Mouse (Mus musculus) urinary bladder, postnatal 25 days (tissue): ENCODE data around the gene Ciapin1.
A peak's percentile ranks its signal among the peaks of the same experiment; 100 is the strongest.

ENCODE experiments used
- DNase-seq: peaks from one replicate; pipeline ENCODE4 v3.0.0; 2022; ENCODE audit warnings: low spot score

Gene Ciapin1

GRCm38 (mm10) chr8:94837662-94838574 is at the start of gene Ciapin1, which contains the start of gene Coq9:
Gene Ciapin1, minus strand, starts transcription at chr8:94838358.
Gene Coq9, plus strand, starts transcription at chr8:94838321.
- peak; percentile 87 for DNase-seq

DNA sequence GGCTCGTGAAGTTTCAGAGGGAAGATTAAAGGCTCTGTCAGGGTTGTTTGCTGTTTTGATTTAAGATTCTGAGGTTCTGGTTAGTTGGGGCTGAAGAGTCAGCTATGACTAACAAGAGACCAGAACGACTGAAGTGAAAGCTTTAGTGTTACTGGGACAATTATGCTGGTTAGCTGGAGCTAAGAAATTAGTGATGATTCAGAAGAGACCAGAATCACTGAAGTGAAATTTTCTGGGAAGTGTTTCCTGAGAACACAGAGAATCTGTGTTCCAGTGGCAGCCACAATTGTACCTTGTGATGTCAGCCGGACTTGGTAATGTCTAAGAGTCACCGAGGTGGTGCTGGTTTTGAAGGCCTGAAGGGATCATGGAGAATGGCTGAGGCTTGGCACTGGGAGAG is 42.6 kb upstream of the Ciapin1 start:
- DNase-seq = no peak

DNA sequence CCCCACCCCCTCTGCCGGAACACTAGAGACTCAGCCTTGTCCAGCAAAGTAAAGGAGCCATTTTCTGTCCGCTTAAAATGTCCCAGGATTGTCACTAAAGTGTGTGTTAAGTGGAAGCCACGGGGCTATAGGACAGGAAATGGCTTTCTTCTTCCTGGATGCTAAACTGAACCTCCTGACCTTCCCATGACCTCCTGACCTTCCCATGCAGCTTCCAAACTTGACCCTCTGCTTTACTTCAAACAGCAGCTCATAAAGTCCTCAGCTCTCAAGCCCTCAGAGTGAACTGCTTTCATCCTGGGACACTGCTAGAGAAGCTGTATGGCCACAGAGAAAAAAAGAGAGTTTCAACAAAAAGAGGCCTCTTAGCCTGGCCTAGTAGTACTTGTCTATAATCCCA is 38.7 kb upstream of the Ciapin1 start:
- DNase-seq = no peak

GRCm38 (mm10) chr8:94876197-94876730 is 38.1 kb upstream of the Ciapin1 start, which contains the start of gene Dok4:
Gene Dok4, minus strand, starts transcription at chr8:94876330.
- peak; percentile 96 for DNase-seq

GRCm38 (mm10) chr8:94875871-94876150 is 37.7 kb upstream of the Ciapin1 start:
- no peak for DNase-seq

DNA sequence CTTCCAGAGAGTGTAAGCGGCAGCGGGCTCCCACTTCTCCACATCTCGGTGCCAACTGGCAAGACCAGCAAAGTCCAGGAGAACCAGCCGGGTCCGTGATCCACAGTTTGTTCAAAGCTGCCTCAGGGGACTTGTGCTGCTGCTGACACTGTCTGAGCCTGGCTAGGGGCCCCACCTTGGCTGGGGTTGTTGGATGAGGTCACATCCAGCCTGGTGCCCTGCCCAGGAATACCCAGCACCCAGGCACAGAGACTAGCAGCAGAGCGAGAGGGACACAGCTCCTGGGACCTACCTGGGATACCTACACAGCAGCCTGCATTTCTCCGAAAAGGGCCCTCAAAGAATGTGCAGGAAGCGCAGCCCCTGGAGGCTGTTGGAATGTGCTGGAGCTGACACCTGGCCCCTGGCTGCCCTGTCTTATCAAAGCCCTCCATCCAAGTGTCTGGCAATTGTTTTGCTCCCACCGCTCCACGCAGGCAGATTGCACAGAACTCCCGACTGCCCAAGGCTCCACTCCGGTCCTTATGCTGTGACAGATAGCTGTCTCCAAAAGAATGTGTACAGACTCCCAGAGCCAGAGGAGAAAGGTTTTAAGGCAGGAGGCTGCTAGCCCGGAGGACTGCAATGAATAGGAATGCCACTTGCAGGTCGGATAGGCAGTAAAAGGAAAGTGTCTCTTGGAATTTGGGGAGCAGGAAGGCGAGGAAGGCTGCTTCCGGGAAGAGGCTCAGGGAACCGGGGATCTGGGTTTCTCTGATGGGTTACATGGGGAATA is 37.1 kb upstream of the Ciapin1 start:
- DNase-seq = no peak

GRCm38 (mm10) chr8:94874358-94874757 is 36.2 kb upstream of the Ciapin1 start:
- peak; percentile 74 for DNase-seq

DNA sequence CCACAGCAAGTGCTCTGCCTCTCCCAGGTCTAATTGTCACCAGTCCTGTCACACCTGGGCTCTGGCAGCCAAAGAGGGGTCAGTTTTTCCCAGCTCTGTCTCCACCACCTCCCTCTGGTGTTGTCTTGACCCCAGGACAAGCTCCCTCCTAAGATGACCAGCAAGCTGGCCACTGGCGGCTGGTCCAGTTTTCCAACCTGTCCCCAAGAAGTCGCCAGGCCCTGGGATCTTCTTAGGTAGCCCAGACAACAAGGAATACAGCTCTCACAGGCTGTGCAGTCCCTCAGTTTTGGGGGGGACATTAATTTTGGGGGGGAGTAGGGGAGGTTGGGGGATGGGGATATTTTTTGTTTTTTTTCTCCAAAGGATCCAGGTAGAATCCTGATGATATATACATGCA is 34.4 kb upstream of the Ciapin1 start:
- no peak for DNase-seq

DNA sequence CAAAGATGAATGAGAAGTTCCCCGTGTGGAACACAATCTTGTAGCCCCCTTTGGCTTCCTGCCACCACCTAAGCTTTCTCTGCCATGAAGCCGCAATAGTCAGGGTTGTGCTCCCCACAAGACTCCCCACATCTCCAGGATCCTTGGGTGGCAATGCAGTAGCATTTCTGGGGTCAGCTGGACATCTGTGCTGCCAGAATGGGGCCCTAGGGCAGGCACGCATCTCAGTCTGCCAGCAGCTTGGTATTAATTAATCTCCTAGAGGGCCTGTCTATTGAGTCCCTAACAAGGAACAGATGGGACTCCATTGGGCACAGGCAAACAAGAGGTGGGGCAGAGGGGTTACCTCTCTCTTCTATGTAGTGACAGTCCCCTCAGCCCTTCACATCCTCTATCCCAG is 34.0 kb upstream of the Ciapin1 start:
- DNase-seq = no peak

DNA sequence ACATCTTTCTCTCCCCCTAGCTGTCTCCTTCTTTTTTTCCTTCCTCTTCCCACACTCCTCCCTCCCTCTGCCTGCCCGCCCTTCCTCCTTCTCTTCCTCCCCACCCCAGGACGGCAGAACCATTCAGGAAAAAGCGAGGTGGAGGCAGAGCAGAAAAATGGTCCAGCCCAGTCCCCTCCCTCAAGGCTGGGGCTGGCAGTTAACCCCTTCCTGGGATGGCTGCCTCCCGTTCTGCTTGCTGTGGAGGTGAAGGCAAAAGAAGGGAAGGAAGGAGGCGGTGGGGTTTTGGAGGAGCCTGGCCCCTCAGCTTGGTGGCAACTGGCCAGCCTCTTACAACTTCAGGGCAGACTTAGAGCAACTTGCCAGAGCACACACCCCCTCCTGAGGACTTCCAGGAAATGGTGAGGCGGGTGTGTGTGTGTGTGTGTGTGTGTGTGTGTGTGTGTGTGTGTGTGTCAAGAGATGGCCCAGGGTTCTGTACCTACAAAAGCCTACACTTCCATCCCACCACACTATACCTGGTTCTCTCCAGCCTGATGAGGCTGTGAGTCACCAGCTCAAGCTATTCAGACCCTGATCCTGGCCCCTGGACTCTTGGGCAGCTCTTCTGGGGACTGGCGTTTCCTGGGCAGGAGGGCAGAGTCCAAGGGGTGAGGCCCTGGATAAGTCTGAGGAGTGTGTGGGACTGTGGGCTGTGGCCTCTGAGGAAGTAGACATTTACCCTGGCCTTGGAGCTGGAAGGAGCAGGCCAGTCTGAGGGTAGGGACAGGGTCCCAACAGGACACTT is 33.1 kb upstream of the Ciapin1 start:
- DNase-seq = peak; percentile 43

DNA sequence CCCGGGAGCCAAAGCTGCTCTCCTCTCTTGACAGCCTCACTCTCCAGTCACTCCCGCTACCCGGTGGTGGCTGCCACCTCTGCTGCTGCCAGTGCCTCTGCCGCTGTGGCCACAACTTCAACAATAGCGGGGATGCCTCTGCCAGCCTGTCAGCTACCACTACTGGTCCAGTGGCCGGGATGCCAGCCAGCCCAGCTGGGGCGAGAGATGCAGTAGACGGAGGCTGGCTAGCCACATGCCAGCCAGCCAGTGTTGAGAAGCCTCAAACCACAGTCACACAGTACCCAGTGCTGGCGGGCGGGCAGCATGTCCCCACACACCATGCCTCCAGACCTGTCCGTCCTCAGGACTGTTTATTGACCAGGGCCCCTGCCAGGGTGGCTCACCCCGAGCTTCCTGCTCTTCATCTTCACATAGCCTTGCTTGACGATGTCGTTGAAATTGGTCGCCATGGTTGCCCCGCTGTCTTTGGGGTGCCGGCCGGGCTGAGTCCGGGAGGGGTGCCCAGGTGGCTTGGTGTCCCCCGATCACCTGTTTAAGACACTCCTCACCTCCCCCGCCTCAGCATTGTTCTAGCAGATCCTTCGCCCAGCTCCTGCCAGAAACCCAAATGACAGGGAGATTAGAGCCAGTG is 32.4 kb upstream of the Ciapin1 start:
- DNase-seq = no peak

DNA sequence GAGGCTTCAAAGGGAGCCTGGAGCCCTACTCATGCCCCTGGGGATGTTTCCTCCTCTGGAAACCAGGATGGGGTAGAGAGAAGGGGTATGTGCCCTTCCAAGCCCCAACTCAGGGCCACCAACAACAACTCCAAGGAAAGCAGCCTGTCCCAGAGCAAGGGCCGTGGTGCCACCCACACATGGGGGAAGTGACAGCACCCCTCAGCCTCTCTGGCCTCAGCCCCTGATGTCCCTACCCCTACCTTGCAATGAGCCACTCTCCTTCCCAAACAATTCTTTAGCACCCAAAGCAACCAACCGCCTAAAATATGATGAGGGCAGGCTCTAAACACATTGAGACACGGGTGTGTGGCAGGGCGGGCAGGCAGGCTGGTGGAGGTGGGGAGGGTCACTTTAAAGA is 31.8 kb upstream of the Ciapin1 start:
- DNase-seq = no peak

- no peak for DNase-seq
Measured at GRCm38 (mm10) chr8:94869146-94869545, 31.0 kb upstream of the Ciapin1 start.

- DNase-seq = no peak
Measured at GRCm38 (mm10) chr8:94866921-94867320, 28.8 kb upstream of the Ciapin1 start.

- DNase-seq = no peak
Measured at GRCm38 (mm10) chr8:94865292-94865691, 27.1 kb upstream of the Ciapin1 start.

DNA sequence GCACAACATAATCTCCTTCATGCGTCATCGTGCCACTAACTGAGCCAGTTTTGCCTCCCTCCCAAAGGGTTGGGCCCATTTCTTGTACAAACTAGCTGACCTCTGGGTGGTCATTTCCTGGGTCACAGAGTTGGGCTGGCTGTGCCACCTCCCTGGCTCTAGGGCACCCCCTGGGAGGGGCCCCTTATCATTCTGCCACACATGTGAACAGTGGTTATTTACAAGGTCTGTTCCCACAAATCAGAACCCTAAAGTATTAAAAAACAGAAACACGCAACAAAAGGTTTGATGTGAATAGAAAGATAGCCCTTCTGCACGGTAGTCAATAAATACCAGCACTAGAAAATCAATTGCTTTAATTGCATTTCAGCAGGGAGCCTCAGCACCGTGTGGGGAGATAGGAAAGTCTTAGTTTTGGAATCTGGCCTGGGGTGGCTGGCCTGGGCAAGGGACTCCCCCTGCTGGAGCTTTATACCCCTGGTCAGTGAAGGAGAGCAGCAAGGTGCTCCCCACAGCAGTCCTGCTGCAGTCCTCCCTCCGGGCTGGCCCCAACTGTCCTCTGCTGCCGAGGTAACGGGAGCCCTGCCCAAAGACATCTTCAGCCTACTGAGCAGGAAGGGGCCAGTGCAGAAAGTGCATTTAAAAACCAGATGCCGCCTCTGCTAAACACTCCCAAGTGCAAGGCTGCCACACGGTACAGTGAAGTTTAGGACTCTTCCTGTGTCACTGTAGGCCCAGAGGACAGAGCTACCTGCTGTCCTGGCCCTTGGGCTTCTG is 25.9 kb upstream of the Ciapin1 start:
- DNase-seq = no peak

DNA sequence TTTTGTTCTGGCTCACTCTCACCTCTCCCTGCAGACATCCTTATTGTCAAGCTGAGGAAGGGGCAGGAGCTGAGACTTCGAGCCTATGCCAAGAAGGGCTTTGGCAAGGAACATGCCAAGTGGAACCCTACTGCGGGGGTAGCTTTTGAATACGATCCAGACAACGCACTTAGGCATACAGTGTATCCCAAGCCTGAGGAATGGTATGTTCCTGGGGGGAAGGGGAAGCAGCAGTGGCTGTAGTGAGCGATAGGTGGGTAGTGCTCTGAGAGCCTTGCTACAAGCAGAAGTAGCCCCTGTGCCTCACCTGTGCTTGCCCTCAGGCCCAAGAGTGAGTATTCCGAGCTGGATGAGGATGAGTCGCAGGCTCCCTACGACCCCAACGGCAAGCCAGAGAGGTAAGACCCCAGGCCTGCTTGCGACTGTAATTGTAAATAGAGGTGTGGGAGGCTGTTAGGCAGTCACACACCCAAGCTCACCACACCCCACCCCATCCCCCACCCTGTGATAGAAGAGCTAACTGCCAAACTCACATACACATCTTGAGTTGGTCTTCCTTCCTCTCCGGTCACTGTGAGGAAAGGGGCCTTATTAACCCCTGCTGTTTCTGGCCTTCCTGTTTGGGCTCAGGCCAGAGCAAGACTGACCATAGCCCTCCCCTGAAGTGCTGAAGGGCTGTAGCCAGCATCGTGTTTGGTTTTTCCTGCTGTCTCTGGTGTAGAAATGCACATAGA is 24.5 kb upstream of the Ciapin1 start:
- DNase-seq = no peak

GRCm38 (mm10) chr8:94861352-94861910 is 23.3 kb upstream of the Ciapin1 start:
- DNase-seq = peak; percentile 64

DNA sequence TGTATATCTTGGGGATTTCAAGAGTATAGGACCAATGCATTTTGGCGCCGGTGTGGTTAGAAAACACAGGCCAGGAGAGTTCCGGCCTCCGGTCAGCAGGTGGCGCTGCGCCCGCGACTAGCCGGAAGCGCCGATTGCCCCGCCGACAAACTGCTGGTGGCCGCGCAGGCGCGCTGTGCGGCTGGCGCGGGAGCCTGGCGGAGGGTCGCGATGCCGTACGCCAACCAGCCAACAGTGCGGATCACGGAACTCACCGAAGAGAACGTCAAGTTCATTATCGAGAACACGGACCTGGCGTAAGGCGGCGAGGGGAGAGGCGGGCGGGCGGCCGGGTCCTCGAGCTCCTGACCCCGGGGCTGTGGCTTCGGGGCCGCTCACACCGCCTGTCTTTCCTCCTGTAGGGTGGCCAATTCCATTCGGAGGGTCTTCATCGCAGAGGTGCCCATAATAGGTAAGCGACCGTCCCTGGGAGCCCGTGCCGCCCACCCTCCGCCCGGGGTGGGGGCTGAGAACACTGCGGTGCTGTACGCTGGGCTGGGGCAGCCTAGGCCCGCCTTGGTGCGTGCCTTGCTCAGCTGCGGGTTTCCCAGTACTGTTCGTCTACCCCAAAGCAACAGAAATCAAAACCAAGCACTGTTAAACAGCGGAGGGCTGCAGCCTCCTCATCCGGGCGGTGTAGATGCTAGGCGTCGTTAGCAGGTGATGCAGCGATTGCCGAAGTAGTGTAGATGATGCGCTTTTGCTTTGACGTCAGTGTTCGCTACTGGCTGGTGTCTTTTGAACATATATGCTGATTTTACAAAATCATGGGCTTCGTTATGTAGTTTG is 19.4 kb upstream of the Ciapin1 start, which contains the start of gene Polr2c:
Polr2c (plus strand) TSS at position 105 of the 828 bp plus-strand sequence.
- peak; percentile 95 for DNase-seq
